In genomic region chr12:8329236-8329635, GRCm38 (mm10) we compare ENCODE assay signal across 20 mouse cellular contexts. TPM values are rescaled to one million over a fixed set of nuclear protein-coding genes. Genes with fewer than 3 reads are reported as not detected.
DNase-seq lines count a peak whose midpoint lies in the region; ATAC-seq and TF ChIP-seq lines count a peak whose summit lies in the region.
"Had no signal": no experiment of that assay in that cellular context is flagged by ENCODE, and none has a peak within 500 bp of the region (broad histone marks: within the 10 kb centered on the region; RNA-seq: fewer than 3 reads in every experiment).

No protein-coding gene starts in this region.

- no peaks in the 10 kb centered on the region for H3K9me3 ChIP-seq in forebrain, postnatal 0 days (ENCODE audit: low read length)
- H3K9me3 ChIP-seq in forebrain, embryonic 16.5 days (ENCODE audit: control insufficient read depth, low read length) = no peaks in the 10 kb centered on the region
- no peaks in the 10 kb centered on the region for H3K9me3 ChIP-seq in CH12.LX (replicated peaks; ENCODE audit: low read length)
- no peaks in the 10 kb centered on the region for H3K9me3 ChIP-seq in limb, embryonic 10.5 days (replicated peaks)
- H3K9me3 ChIP-seq: embryonic facial prominence, embryonic 13.5 days; heart, embryonic 13.5 days; limb, embryonic 12.5 days had no signal

- 88% methylated on average over 7 of the region's 7 CpGs for WGBS in forebrain, postnatal 0 days
- 91% methylated on average over 7 of the region's 7 CpGs for WGBS in forebrain, embryonic 16.5 days
- 92% methylated on average over 7 of the region's 7 CpGs for WGBS in limb, embryonic 10.5 days

- no peak overlapping the region for H3K9ac ChIP-seq in forebrain, postnatal 0 days
- no peak overlapping the region for H3K9ac ChIP-seq in forebrain, embryonic 16.5 days (replicated peaks; ENCODE audit: low read depth, low read length)
- H3K9ac ChIP-seq in CH12.LX (ENCODE audit: insufficient read depth, low read depth) = no peak overlapping the region
- H3K9ac ChIP-seq: embryonic facial prominence, embryonic 13.5 days; heart, embryonic 13.5 days; limb, embryonic 12.5 days had no signal

- no peak for ATAC-seq in forebrain, postnatal 0 days
- no peak for ATAC-seq in forebrain, embryonic 16.5 days

- dilution Hi-C loops in CH12.LX (cut with MboI; ENCODE audit: extremely low pct_ligation_motif_present, extremely low pct_unique_long_range_greater_than_20kb, low sequenced_read_pairs) = no loop called here

- in situ Hi-C loops in CH12.LX (cut with MboI; ENCODE audit: low pct_ligation_motif_present, low pct_unique_long_range_greater_than_20kb, low sequenced_read_pairs) = no loop called here

- DNase-seq in forebrain, postnatal 0 days = no peak
- no peak for DNase-seq in layer of hippocampus, adult 2 months (ENCODE audit: low spot score in 2 of 2)
- no peak for DNase-seq in layer of hippocampus, adult 18-20 months (ENCODE audit: low spot score in 2 of 2)
- no peak for DNase-seq in CH12.LX (ENCODE audit: extremely low read depth)
- no peak for DNase-seq in limb, embryonic 10.5 days (ENCODE audit: low spot score)
- DNase-seq: gastrocnemius, postnatal 10 days; heart, adult 11 months; kidney, adult 8-10 months; kidney, postnatal 36 days; right cerebral cortex, postnatal 25 days; thymus, adult 18-20 months had no signal

- H3K4me1 ChIP-seq in forebrain, postnatal 0 days (ENCODE audit: insufficient read depth) = peaks cover 6% of the 10 kb centered on the region; the same call in 1 of the 2 replicates
- peaks cover 28% of the 10 kb centered on the region for H3K4me1 ChIP-seq in forebrain, embryonic 16.5 days (replicated peaks; ENCODE audit: control insufficient read depth, insufficient read depth, low read length)
- H3K4me1 ChIP-seq in CH12.LX (ENCODE audit: control insufficient read depth in 1 of 2, insufficient read depth in 2 of 2) = peaks cover 0 to 20% of the 10 kb centered on the region in 2 experiments; a peak in 2 of 4 replicates
- H3K4me1 ChIP-seq in embryonic fibroblast, embryonic 13.5 days (ENCODE audit: control insufficient read depth, insufficient read depth, low read length) = no peaks in the 10 kb centered on the region
- H3K4me1 ChIP-seq in limb, embryonic 10.5 days = peaks cover 10% of the 10 kb centered on the region; the same call in 1 of the 2 replicates
- H3K4me1 ChIP-seq: limb, embryonic 12.5 days had no signal

- no peak overlapping the region for H3K4me3 ChIP-seq in forebrain, postnatal 0 days (ENCODE audit: low read depth, low read length)
- no peak overlapping the region for H3K4me3 ChIP-seq in forebrain, embryonic 16.5 days (replicated peaks; ENCODE audit: low read length)
- no peak overlapping the region for H3K4me3 ChIP-seq in layer of hippocampus, adult 2 months
- H3K4me3 ChIP-seq in CH12.LX (replicated peaks in 1 of 3; ENCODE audit: low read depth in 2 of 3, low read length in 2 of 3, poor library complexity in 1 of 3) = no peak overlapping the region
- no peak overlapping the region for H3K4me3 ChIP-seq in embryonic fibroblast, embryonic 13.5 days (ENCODE audit: insufficient read depth, low read length)
- H3K4me3 ChIP-seq in limb, embryonic 10.5 days = no peak overlapping the region
- H3K4me3 ChIP-seq: embryonic facial prominence, embryonic 13.5 days; heart, embryonic 13.5 days; limb, embryonic 12.5 days had no signal

- no peak overlapping the region for H3K27ac ChIP-seq in forebrain, postnatal 0 days (ENCODE audit: low read depth, low read length)
- no peak overlapping the region for H3K27ac ChIP-seq in forebrain, embryonic 16.5 days (ENCODE audit: low read length)
- no peak overlapping the region for H3K27ac ChIP-seq in layer of hippocampus, adult 2 months
- H3K27ac ChIP-seq in CH12.LX (ENCODE audit: insufficient read depth, low read depth) = no peak overlapping the region
- no peak overlapping the region for H3K27ac ChIP-seq in embryonic fibroblast, embryonic 13.5 days (ENCODE audit: insufficient read depth, low read length)
- no peak overlapping the region for H3K27ac ChIP-seq in limb, embryonic 10.5 days
- H3K27ac ChIP-seq: embryonic facial prominence, embryonic 13.5 days; heart, embryonic 13.5 days; limb, embryonic 12.5 days had no signal

- TF ChIP-seq POLR2A in CH12.LX (IDR thresholded peaks at IDR 0.05; ENCODE audit: low read depth, low read length) = no peak
- no peak for TF ChIP-seq POLR2A in embryonic fibroblast, embryonic 13.5 days (IDR thresholded peaks at IDR 0.05; ENCODE audit: low read depth, low read length)

- TF ChIP-seq CTCF in forebrain, postnatal 0 days (IDR thresholded peaks at IDR 0.05; ENCODE audit: low read depth) = peak; percentile 35; the same call in 1 of the 2 replicates
- TF ChIP-seq CTCF in layer of hippocampus, adult 2 months (conservative IDR thresholded peaks at IDR 0.05) = peak; percentile 24; the same call in 1 of the 2 replicates
- 0 out of 4 replicates have a peak, but pooled peaks of 1 of the 2 experiments have one; percentile 13 for TF ChIP-seq CTCF in CH12.LX (conservative IDR thresholded peaks at IDR 0.05 in 1 of 2, IDR thresholded peaks at IDR 0.05 in 1 of 2; ENCODE audit: low read depth in 2 of 2, low read length in 2 of 2)
- TF ChIP-seq CTCF in embryonic fibroblast, embryonic 13.5 days (IDR thresholded peaks at IDR 0.05; ENCODE audit: borderline replicate concordance, insufficient read depth, low read length) = 0 out of 2 replicates have a peak, but pooled peaks have one; percentile 9

- peaks cover 17% of the 10 kb centered on the region; the same call in 1 of the 2 replicates for H3K36me3 ChIP-seq in forebrain, postnatal 0 days (ENCODE audit: insufficient read depth)
- peaks cover 3% of the 10 kb centered on the region; the same call in 1 of the 2 replicates for H3K36me3 ChIP-seq in forebrain, embryonic 16.5 days (ENCODE audit: control insufficient read depth, insufficient read depth)
- H3K36me3 ChIP-seq in CH12.LX (replicated peaks in 1 of 2; ENCODE audit: control insufficient read depth in 1 of 2, insufficient read depth in 1 of 2, low read length in 1 of 2) = peaks cover 22 to 92% of the 10 kb centered on the region in 2 experiments
- H3K36me3 ChIP-seq in limb, embryonic 10.5 days = peaks cover 49% of the 10 kb centered on the region

- no peaks in the 10 kb centered on the region for H3K79me2 ChIP-seq in CH12.LX (replicated peaks; ENCODE audit: control insufficient read depth, extremely low read depth, insufficient read depth, poor library complexity, severe bottlenecking)

- TF ChIP-seq EP300 in CH12.LX (IDR thresholded peaks at IDR 0.05; ENCODE audit: low read length) = no peak

- H3K27me3 ChIP-seq in forebrain, postnatal 0 days (ENCODE audit: insufficient read depth, low read length) = no peaks in the 10 kb centered on the region
- H3K27me3 ChIP-seq in forebrain, embryonic 16.5 days (replicated peaks; ENCODE audit: control insufficient read depth, insufficient read depth, low read length) = no peaks in the 10 kb centered on the region
- H3K27me3 ChIP-seq in CH12.LX (replicated peaks) = no peaks in the 10 kb centered on the region
- no peaks in the 10 kb centered on the region for H3K27me3 ChIP-seq in limb, embryonic 10.5 days (ENCODE audit: low read depth, poor library complexity, severe bottlenecking)
- H3K27me3 ChIP-seq: embryonic facial prominence, embryonic 13.5 days; heart, embryonic 13.5 days; limb, embryonic 12.5 days had no signal

- no peak overlapping the region for H3K4me2 ChIP-seq in forebrain, postnatal 0 days (ENCODE audit: low read depth)
- no peak overlapping the region for H3K4me2 ChIP-seq in forebrain, embryonic 16.5 days (ENCODE audit: low read length)
- no peak overlapping the region for H3K4me2 ChIP-seq in CH12.LX (ENCODE audit: insufficient read depth, low read depth, poor library complexity, severe bottlenecking)
- H3K4me2 ChIP-seq: embryonic facial prominence, embryonic 13.5 days; heart, embryonic 13.5 days; limb, embryonic 12.5 days had no signal

- TF ChIP-seq RAD21 in CH12.LX (IDR thresholded peaks at IDR 0.05; ENCODE audit: low read depth, low read length) = no peak

TF ChIP-seq in CH12.LX, 34 proteins besides CTCF, POLR2A, EP300 and RAD21:
- no peak for TF ChIP-seq USF2 (conservative IDR thresholded peaks at IDR 0.05; ENCODE audit: low read depth, low read length)
- TF ChIP-seq SMC3 (IDR thresholded peaks at IDR 0.05; ENCODE audit: low read depth, low read length) = 0 out of 2 replicates have a peak, but pooled peaks have one; percentile 3
TF ChIP-seq in CH12.LX: peak in this region for 1.

RNA-seq across cellular contexts. Expression of gene Hs1bp3, which starts 16.0 kb away (rescaled TPM):
- 5.5 and 7.0 TPM in 2 replicates for total RNA-seq in forebrain, postnatal 0 days (2014; rRNA removed)
- 4.2 and 5.8 TPM in 2 replicates for polyA plus RNA-seq in forebrain, postnatal 0 days (2015; fragmentation: Nextera tagmentation; extraction: Ambion mirVana)
- 11.1 and 12.3 TPM in 2 replicates for polyA plus RNA-seq in forebrain, embryonic 16.5 days (2015; fragmentation: Nextera tagmentation; extraction: Ambion mirVana)
- 10 to 100 TPM; 12.2 to 15.1 TPM for total RNA-seq in layer of hippocampus, adult 2 months (2021)
- total RNA-seq in layer of hippocampus, adult 18-20 months (2021) = 10 to 100 TPM; 18.2 to 18.3 TPM
- total RNA-seq in CH12.LX (2012; rRNA removed) (4.0 and 4.7 TPM in 2 replicates), CH12.LX (2014; rRNA removed) (2.6 and 2.9 TPM in 2 replicates)
- polyA plus RNA-seq in CH12.LX (2012; ENCODE audit: insufficient read length, low read depth) = 8.2 and 10.1 TPM in 2 replicates
- polyA plus RNA-seq in embryonic fibroblast, embryonic 13.5 days (2011; ENCODE audit: insufficient read length, low read depth, missing spikeins) = 20.5 and 22.9 TPM in 2 replicates
- polyA plus RNA-seq in limb, embryonic 10.5 days (2016; fragmentation: Nextera tagmentation; extraction: Ambion mirVana) = 18.4 and 19.5 TPM in 2 replicates

RNA-seq across cellular contexts. Expression of gene Gdf7, which starts 27.5 kb away (rescaled TPM):
- 0.14 and 0.54 TPM in 2 replicates for total RNA-seq in forebrain, postnatal 0 days (2014; rRNA removed)
- polyA plus RNA-seq in forebrain, postnatal 0 days (2015; fragmentation: Nextera tagmentation; extraction: Ambion mirVana) = 0.10 and 0.18 TPM in 2 replicates
- not detected in 2 replicates for polyA plus RNA-seq in forebrain, embryonic 16.5 days (2015; fragmentation: Nextera tagmentation; extraction: Ambion mirVana)
- not detected for total RNA-seq in layer of hippocampus, adult 2 months (2021)
- under 1 TPM; 0.30 to 0.59 TPM for total RNA-seq in layer of hippocampus, adult 18-20 months (2021)
- total RNA-seq in CH12.LX (2012; rRNA removed) = not detected in 2 replicates
- total RNA-seq in CH12.LX (2014; rRNA removed) = not detected in 2 replicates
- not detected in 2 replicates for polyA plus RNA-seq in CH12.LX (2012; ENCODE audit: insufficient read length, low read depth)
- polyA plus RNA-seq in embryonic fibroblast, embryonic 13.5 days (2011; ENCODE audit: insufficient read length, low read depth, missing spikeins) = 0.70 and 1.4 TPM in 2 replicates
- 0.13 and 0.14 TPM in 2 replicates for polyA plus RNA-seq in limb, embryonic 10.5 days (2016; fragmentation: Nextera tagmentation; extraction: Ambion mirVana)
- total RNA-seq: gastrocnemius, postnatal 10 days; hematopoietic stem cell, adult 5-6 weeks had no signal
- polyA plus RNA-seq: heart, embryonic 13.5 days; liver, embryonic 16.5 days; spleen, adult 2 months; stomach, embryonic 14.5 days had no signal
